Mouse (Mus musculus): ENCODE results near the gene Pofut1.

DNA sequence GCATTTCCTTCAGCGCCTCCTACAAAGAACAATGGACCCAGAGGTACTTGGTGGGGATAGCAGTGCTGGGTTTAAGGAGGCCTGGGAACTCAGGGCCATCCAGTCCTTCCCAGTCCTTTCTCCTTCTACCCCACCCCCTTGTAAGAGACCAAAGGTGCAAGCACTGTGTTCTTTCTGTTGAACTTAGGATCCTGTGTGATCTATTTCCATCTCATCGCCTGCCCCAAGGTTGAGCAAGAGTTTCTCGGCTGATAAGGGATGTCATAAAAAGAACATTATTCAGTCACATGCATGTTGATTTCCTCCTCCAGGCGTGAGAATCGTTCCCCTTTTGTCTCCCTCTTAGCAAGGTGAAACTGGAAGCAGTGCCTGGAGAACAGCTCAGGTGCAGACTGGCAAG lies 8.4 kb downstream of the Pofut1 start:
- TF ChIP-seq CTCF (IDR thresholded peaks at IDR 0.05; ENCODE audit: borderline replicate concordance, extremely low read depth, insufficient read depth, insufficient read length) = no peak
- TF ChIP-seq POLR2A (IDR thresholded peaks at IDR 0.05; ENCODE audit: borderline replicate concordance, extremely low read depth, insufficient read depth, insufficient read length, poor library complexity, severe bottlenecking) = no peak

Measured in brain, embryonic 14.5 days (tissue).